9 mouse cellular contexts compared by ENCODE assay signal in genomic region chr3:62527160-62527559, GRCm38 (mm10). TPM values are rescaled to one million over a fixed set of nuclear protein-coding genes. Genes with fewer than 3 reads are reported as not detected.
DNase-seq lines count a peak whose midpoint lies in the region; ATAC-seq and TF ChIP-seq lines count a peak whose summit lies in the region.
"Had no signal": no experiment of that assay in that cellular context is flagged by ENCODE, and none has a peak within 500 bp of the region (broad histone marks: within the 10 kb centered on the region; RNA-seq: fewer than 3 reads in every experiment).

No protein-coding gene starts in this region.

- 37% methylated on average over 4 of the region's 4 CpGs for WGBS in heart, postnatal 0 days
- WGBS in large intestine, adult 2 months: 17% methylated on average over 4 of the region's 4 CpGs
- 52% methylated on average over 4 of the region's 4 CpGs for WGBS in heart, embryonic 10.5 days

- H3K27ac ChIP-seq in heart, postnatal 0 days (ENCODE audit: low read depth): no peak overlapping the region
- no peak overlapping the region for H3K27ac ChIP-seq in heart, embryonic 10.5 days
- H3K27ac ChIP-seq: embryonic facial prominence, embryonic 13.5 days had no signal

- ATAC-seq in heart, postnatal 0 days (ENCODE audit: insufficient read depth, low read depth): no peak

- TF ChIP-seq EP300 in heart, postnatal 0 days (IDR thresholded peaks at IDR 0.05; ENCODE audit: low read depth): no peak

- no peak overlapping the region for H3K4me2 ChIP-seq in heart, postnatal 0 days (ENCODE audit: low read depth, low read length)
- H3K4me2 ChIP-seq: embryonic facial prominence, embryonic 13.5 days had no signal

- no peaks in the 10 kb centered on the region for H3K4me1 ChIP-seq in heart, postnatal 0 days (ENCODE audit: control insufficient read depth, insufficient read depth)
- H3K4me1 ChIP-seq in heart, embryonic 10.5 days: no peaks in the 10 kb centered on the region
- H3K4me1 ChIP-seq: embryonic facial prominence, embryonic 13.5 days had no signal

- peak; percentile 31 for TF ChIP-seq CTCF in heart, postnatal 0 days (IDR thresholded peaks at IDR 0.05; ENCODE audit: low read depth)

- no peaks in the 10 kb centered on the region for H3K27me3 ChIP-seq in heart, postnatal 0 days (ENCODE audit: control insufficient read depth, insufficient read depth, low read length)
- no peaks in the 10 kb centered on the region for H3K27me3 ChIP-seq in heart, embryonic 10.5 days (ENCODE audit: insufficient read depth, poor library complexity, severe bottlenecking)
- H3K27me3 ChIP-seq: embryonic facial prominence, embryonic 13.5 days had no signal

- no peaks in the 10 kb centered on the region for H3K9me3 ChIP-seq in heart, postnatal 0 days (replicated peaks; ENCODE audit: control insufficient read depth, low read length)
- no peaks in the 10 kb centered on the region for H3K9me3 ChIP-seq in heart, embryonic 10.5 days
- H3K9me3 ChIP-seq: embryonic facial prominence, embryonic 13.5 days had no signal

- no peak overlapping the region for H3K9ac ChIP-seq in heart, postnatal 0 days (replicated peaks; ENCODE audit: low read depth, low read length)
- H3K9ac ChIP-seq: embryonic facial prominence, embryonic 13.5 days had no signal

- H3K36me3 ChIP-seq in heart, postnatal 0 days (replicated peaks; ENCODE audit: control insufficient read depth, insufficient read depth, low read length): no peaks in the 10 kb centered on the region
- H3K36me3 ChIP-seq in heart, embryonic 10.5 days: no peaks in the 10 kb centered on the region
- H3K36me3 ChIP-seq: embryonic facial prominence, embryonic 13.5 days had no signal

- no peak for DNase-seq in heart, postnatal 0 days (ENCODE audit: low spot score)
- no peak for DNase-seq in heart, postnatal 25 days (ENCODE audit: low spot score)
- DNase-seq in 3T3-L1 (ENCODE audit: low read depth, low spot score) (peak; percentile 75), R1 (ENCODE audit: low read depth, low spot score) (peak; percentile 21)
- DNase-seq in large intestine, adult 2 months (ENCODE audit: low read depth, low spot score): peak; percentile 1
- DNase-seq in heart, postnatal 4 days: no peak
- no peak for DNase-seq in heart, embryonic 10.5 days (ENCODE audit: low spot score)
- DNase-seq in spleen, adult 12 weeks (ENCODE audit: low spot score): no peak

- intact Hi-C loops in heart, postnatal 25 days (cut with DNase I): no loop called here

- H3K4me3 ChIP-seq in heart, postnatal 0 days (ENCODE audit: low read depth, low read length): no peak overlapping the region
- no peak overlapping the region for H3K4me3 ChIP-seq in heart, embryonic 10.5 days
- H3K4me3 ChIP-seq: embryonic facial prominence, embryonic 13.5 days had no signal

RNA-seq across cellular contexts. Expression of gene Dhx36, which starts 20.4 kb away (rescaled TPM):
- total RNA-seq in heart, postnatal 0 days (2014; rRNA removed; ENCODE audit: low replicate concordance): 18.3 and 20.8 TPM in 2 replicates
- 13.1 and 13.4 TPM in 2 replicates for polyA plus RNA-seq in heart, postnatal 0 days (2015; fragmentation: Nextera tagmentation; extraction: Ambion mirVana)
- total RNA-seq in heart, postnatal 25 days (2021): 10 to 100 TPM; 16.7 to 18.1 TPM
- polyA plus RNA-seq in large intestine, adult 2 months (2012; rRNA removed): 3.0 and 4.0 TPM in 2 replicates
- total RNA-seq in heart, postnatal 4 days (2021): 10 to 100 TPM; 29.1 to 30.4 TPM
- polyA plus RNA-seq in heart, embryonic 10.5 days (2016; fragmentation: Nextera tagmentation; extraction: Ambion mirVana): 20.0 and 27.6 TPM in 2 replicates

Comparison
In these comparisons a context has a peak if more than half of its experiments do, and no peak if none do; other contexts are left out.
1. DNase-seq: peak in 3T3-L1 (single experiment), R1 (single experiment) and large intestine, adult 2 months (single experiment); none in heart, postnatal 0 days (single experiment), heart, postnatal 25 days (single experiment), heart, postnatal 4 days (single experiment), heart, embryonic 10.5 days (single experiment) and spleen, adult 12 weeks (single experiment).